Mouse (Mus musculus) retina, postnatal 1 day (tissue): ENCODE data around the gene Cmtr2.

Experiments used
- DNase-seq: peaks from one replicate; pipeline ENCODE4 v3.0.0-alpha.2; 2012

The Cmtr2 gene

GRCm38 (mm10) chr8:110265796-110266305 is 50.4 kb downstream of the Cmtr2 start:
- DNase-seq, result peak; percentile 78

GRCm38 (mm10) chr8:110266741-110267140 is 51.3 kb downstream of the Cmtr2 start, which contains the start of gene Hydin:
Gene Hydin (plus strand): TSS chr8:110266977.
- peak; percentile 95 for DNase-seq

GRCm38 (mm10) chr8:110267268-110267667 is 51.8 kb downstream of the Cmtr2 start:
- DNase-seq, result peak; percentile 37

GRCm38 (mm10) chr8:110270659-110271058 is 55.2 kb downstream of the Cmtr2 start:
- no peak for DNase-seq

GRCm38 (mm10) chr8:110273394-110273793 is 57.9 kb downstream of the Cmtr2 start:
- no peak for DNase-seq
